Mouse (Mus musculus) E14TG2a.4 (cell line): Measurements from ENCODE around the gene Slc4a1.

Experiments used
- CTCF ChIP-seq: conservative IDR thresholded peaks from 2 replicates; pipeline ENCODE4 v1.5.1; 2014; ENCODE audit warnings: low read length
- NANOG ChIP-seq: IDR thresholded peaks from 2 replicates; pipeline ENCODE4 v1.6.1; 2014; ENCODE audit warnings: borderline replicate concordance, low read length, mixed read lengths

GRCm38 (mm10) chr11:102314321-102314720, 51.7 kb downstream of the Slc4a1 start:
- no peak for TF ChIP-seq CTCF
- no peak for TF ChIP-seq NANOG
